Mouse (Mus musculus): ENCODE results near the gene Kdm5c.
"Not testable (repeated sequence)": the region's sequence is repeated elsewhere in the genome, so short reads cannot be mapped to it uniquely, and the experiment has no call there.

GRCm38 (mm10) chrX:152243140-152243539 is 10.3 kb downstream of the Kdm5c start:
- TF ChIP-seq CTCF (IDR thresholded peaks at IDR 0.05; ENCODE audit: low read depth, low read length); POLR2A (IDR thresholded peaks at IDR 0.05; ENCODE audit: insufficient read depth, low read length): not testable (repeated sequence)
